Mouse (Mus musculus): Measurements from ENCODE around the gene Arel1. TPM values are rescaled to one million over a fixed set of nuclear protein-coding genes. Genes with fewer than 3 reads are reported as not detected.

Gene Arel1
- polyA plus RNA-seq, 1 experiment from 2014 or later = 10.4 TPM

DNA sequence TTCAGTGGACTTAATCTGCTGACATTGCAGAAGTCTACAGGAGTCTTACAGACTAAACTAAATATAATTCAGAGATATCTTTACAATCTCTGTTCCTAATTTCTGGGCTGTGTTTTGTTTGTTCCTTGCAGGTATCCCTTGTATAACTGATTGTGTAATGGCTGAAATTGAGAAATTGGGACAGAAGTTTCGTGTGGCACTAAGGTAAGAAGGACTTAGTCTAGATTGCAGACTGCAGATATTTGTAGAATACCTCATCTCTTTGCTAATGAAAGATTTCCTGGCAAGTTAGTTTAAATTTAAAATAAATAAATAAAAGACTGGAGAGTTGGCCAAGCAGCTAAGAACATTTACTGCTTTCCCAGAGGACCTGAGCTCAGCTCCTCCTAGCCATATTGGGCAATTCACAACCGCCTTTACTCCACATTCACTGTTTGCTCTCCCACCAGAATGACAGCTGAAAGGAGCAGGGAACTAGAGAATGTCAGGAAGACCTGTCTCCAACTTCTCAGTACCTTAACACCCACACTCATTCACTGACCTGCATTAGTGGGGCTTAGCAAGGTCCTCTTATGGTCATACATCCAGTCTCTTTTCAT is 8.7 kb upstream of the Arel1 start:
- Histone ChIP-seq H3K27ac (no peak overlapping the region), H3K27me3 (no peaks in the 10 kb centered on the region), H3K9me3 (replicated peaks) (no peaks in the 10 kb centered on the region), H3K4me2 (no peak overlapping the region), H3K4me3 (no peak overlapping the region), H3K4me1 (replicated peaks) (no peaks in the 10 kb centered on the region), H3K36me3 (peaks cover 91% of the 10 kb centered on the region), H3K9ac (no peak overlapping the region)
- 90% methylated on average over 2 of the region's 2 CpGs for WGBS
- ATAC-seq (replicated peaks; ENCODE audit: insufficient number of reproducible peaks, insufficient read depth, low FRiP score, low read depth) = no peak

DNA sequence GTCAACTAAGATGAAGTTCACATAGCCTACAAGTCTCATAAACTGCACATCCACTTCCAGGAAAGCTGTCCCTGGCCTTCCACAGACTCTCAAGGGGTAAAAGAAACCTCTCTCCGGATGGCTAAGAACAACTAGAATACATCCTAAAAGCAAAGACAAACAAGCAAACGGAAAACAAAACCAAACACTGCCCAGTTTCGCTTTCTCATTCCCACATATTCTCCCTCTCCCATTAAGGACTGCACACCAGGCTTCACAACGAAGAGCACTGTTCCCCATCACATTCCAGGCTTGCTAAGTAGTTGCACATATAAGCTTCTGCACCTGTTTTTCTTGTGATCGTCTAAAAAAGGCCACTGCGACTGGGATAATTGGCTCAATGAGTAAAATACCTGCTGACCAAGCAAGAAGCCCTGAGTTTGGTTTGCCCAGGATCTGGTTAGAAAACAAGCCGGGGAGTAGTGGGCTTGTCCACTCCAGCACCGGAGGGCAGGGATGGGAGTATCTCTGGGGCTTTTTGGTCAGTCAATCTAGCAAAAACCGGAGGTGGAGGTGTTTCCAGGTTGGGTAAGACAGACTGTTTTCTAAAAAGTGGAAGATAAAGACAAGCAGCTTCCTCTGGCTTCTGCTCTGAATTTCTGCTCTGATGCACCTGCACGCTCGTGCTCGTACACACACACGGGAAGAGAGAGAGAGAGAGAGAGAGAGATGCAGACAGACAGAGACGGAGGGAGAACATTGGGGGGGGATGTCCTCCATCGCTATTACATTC is 858 bp downstream of the Arel1 start:
- no peak for ATAC-seq (replicated peaks; ENCODE audit: insufficient number of reproducible peaks, insufficient read depth, low FRiP score, low read depth)
- peak overlapping the region; percentile 88 for H3K9ac ChIP-seq
- peak overlapping the region; percentile 96 for H3K4me3 ChIP-seq
- 19% methylated on average over 15 of the region's 15 CpGs for WGBS
- H3K9me3 ChIP-seq (replicated peaks) = no peaks in the 10 kb centered on the region
- no peak overlapping the region for H3K27ac ChIP-seq
- H3K36me3 ChIP-seq = peaks cover 20% of the 10 kb centered on the region
- H3K4me2 ChIP-seq = peak overlapping the region; percentile 82
- H3K4me1 ChIP-seq (replicated peaks) = peaks cover 17% of the 10 kb centered on the region
- no peaks in the 10 kb centered on the region for H3K27me3 ChIP-seq

DNA sequence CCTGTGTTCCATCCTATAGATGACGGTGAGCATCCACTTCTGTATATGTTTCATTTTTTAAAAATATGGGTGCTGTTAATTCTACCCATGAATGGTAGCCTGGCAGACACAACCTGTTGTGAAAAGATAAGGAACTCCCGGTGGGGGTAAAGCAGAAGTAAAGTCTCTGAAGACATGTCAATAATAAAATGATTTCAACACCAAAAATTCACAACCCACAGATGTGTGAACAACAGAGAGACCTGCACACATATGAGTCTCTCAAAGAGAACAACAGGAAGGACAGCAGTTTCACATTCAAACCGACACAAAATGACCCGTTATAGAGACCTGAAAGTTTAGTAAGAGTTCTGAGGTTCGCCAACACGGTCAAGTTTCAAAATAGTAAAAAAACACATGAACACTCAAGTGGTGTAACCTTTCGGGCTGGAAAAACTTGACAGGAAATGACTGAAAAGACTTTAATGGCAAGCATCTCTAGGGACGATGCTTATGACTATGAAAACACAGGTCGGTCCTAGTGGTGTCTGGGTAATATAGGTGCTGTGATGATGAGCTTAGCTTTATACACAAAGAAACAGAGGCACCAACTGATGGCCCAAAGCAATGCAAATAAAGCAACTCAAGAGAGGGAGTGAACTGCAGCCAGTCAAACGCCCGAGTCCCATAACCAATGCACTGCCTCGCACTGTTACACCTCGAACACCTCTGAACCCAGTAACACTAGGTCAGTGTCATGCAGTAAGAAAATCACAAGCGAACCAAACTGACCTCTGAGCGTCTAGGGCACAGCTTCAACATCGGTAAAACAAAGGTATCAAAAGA is 1.7 kb downstream of the Arel1 start:
- H3K36me3 ChIP-seq = peaks cover 12% of the 10 kb centered on the region
- peaks cover 17% of the 10 kb centered on the region for H3K4me1 ChIP-seq (replicated peaks)
- H3K4me2 ChIP-seq = peak overlapping the region; percentile 82
- no peaks in the 10 kb centered on the region for H3K27me3 ChIP-seq
- no peak overlapping the region for H3K27ac ChIP-seq
- no peaks in the 10 kb centered on the region for H3K9me3 ChIP-seq (replicated peaks)
- WGBS = 76% methylated on average over 16 of the region's 16 CpGs
- H3K4me3 ChIP-seq = peak overlapping the region; percentile 96
- 0 out of 2 replicates have a peak overlapping the region, but pooled peaks have one; percentile 88 for H3K9ac ChIP-seq
- no peak for ATAC-seq (replicated peaks; ENCODE audit: insufficient number of reproducible peaks, insufficient read depth, low FRiP score, low read depth)

DNA sequence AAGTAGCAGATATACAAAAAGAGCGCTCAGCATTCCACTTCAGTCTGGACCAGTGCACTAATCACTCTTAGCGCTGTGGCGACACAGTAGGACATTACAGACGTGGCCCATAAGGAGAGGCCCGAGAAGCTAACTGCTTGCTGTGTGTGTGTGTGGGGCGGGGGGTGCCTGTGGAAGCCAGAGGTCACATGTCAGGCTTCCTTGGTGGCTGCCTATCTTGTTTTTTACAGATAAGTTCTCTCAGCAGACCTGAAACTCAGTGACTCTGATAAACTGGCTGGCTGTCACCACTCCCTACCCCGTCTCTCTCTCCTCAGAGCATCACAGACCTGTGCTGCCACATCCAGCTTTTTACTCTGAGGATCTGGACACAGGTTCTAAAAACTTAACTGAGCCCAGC is 8.1 kb downstream of the Arel1 start:
- Histone ChIP-seq H3K4me2 (peak overlapping the region; percentile 25), H3K4me1 (replicated peaks) (peaks cover 14% of the 10 kb centered on the region), H3K9ac (no peak overlapping the region), H3K9me3 (replicated peaks) (no peaks in the 10 kb centered on the region), H3K36me3 (no peaks in the 10 kb centered on the region; the same call in 1 of the 2 replicates), H3K4me3 (no peak overlapping the region), H3K27ac (peak overlapping the region; percentile 68), H3K27me3 (no peaks in the 10 kb centered on the region)
- WGBS = 49% methylated on average over 7 of the region's 7 CpGs
- peak; percentile 72 for ATAC-seq (replicated peaks; ENCODE audit: insufficient number of reproducible peaks, insufficient read depth, low FRiP score, low read depth)

DNA sequence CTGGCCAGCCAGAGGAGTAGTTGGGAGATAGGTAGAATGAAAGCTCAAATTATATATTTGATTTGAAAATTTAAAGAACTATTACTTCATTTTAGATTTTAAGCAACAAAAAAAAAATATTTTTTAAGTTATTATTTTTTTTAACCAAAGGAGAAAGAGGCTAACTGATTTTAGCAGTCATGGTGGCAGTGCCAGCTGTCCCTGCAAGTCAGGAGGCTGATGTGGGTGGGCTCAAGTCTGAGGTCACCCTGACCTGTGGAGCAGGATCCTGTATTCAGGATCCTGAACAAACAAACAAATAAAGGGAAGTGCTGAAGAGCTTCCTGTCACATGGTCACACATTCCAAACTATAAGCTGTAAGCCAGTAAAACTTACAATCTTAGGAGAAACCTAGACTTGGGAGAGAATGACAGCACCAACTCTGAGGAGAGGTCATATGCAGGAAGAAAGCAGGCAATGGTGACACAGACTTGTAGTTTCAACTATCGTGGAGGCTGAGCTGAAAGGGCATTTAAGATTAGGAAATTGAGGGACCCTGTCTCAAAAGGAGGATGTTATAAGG is 11.8 kb downstream of the Arel1 start:
- Histone ChIP-seq H3K9me3 (replicated peaks) (no peaks in the 10 kb centered on the region), H3K27me3 (no peaks in the 10 kb centered on the region), H3K36me3 (no peaks in the 10 kb centered on the region), H3K9ac (no peak overlapping the region), H3K4me2 (no peak overlapping the region), H3K4me1 (replicated peaks) (peaks cover 14% of the 10 kb centered on the region), H3K4me3 (no peak overlapping the region), H3K27ac (no peak overlapping the region)
- ATAC-seq (replicated peaks; ENCODE audit: insufficient number of reproducible peaks, insufficient read depth, low FRiP score, low read depth) = no peak
- WGBS = 68% methylated on average over 1 of the region's 1 CpGs

DNA sequence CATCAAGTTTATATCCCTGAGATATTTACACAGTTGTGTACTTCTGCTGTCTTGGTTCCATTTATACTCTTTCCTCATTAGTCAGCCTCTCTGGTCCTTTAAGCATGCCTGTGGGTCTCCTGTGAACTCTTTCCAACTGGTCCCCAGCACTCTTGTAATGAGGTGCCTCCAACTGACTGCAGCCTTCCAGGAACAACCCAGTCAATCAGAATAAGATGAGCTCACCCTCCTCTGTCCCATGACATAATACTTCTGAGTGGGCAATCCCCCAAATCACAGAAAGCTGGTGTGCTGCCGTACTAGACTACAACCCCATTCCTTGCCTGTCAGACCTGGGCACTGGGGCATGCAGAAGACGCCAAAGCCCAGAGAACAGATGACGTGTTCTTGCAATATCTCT is 14.4 kb downstream of the Arel1 start:
- 81% methylated on average over 3 of the region's 3 CpGs for WGBS
- H3K9me3 ChIP-seq (replicated peaks) = no peaks in the 10 kb centered on the region
- no peak overlapping the region for H3K4me2 ChIP-seq
- no peaks in the 10 kb centered on the region for H3K36me3 ChIP-seq
- peaks cover 12% of the 10 kb centered on the region for H3K4me1 ChIP-seq (replicated peaks)
- no peak overlapping the region for H3K9ac ChIP-seq
- H3K4me3 ChIP-seq = no peak overlapping the region
- no peak for ATAC-seq (replicated peaks; ENCODE audit: insufficient number of reproducible peaks, insufficient read depth, low FRiP score, low read depth)
- no peak overlapping the region for H3K27ac ChIP-seq
- no peaks in the 10 kb centered on the region for H3K27me3 ChIP-seq

DNA sequence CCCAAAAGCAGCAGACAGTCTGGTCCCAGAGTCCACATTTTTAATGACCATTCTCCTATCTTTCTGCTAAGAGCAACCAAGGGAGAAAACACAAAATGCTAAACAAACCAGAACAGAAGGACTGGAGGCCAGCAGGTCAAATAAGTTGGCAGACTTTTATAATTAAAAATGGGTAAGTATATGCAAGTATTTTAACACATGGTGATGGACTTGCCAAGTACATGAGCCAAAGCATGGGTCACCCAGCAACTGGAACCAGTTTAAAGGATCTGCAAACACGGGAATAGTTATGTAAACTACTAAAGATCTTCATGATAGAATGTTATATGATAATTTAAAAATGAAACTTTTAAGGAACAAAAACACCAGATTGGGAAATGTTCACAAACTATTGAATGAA is 18.3 kb downstream of the Arel1 start:
- Histone ChIP-seq H3K27ac (peak overlapping the region; percentile 31; the same call in 1 of the 2 replicates), H3K36me3 (peaks cover 10% of the 10 kb centered on the region; the same call in 1 of the 2 replicates), H3K4me2 (no peak overlapping the region), H3K4me1 (replicated peaks) (peaks cover 32% of the 10 kb centered on the region), H3K27me3 (no peaks in the 10 kb centered on the region), H3K9ac (no peak overlapping the region), H3K9me3 (replicated peaks) (no peaks in the 10 kb centered on the region), H3K4me3 (no peak overlapping the region)
- no peak for ATAC-seq (replicated peaks; ENCODE audit: insufficient number of reproducible peaks, insufficient read depth, low FRiP score, low read depth)
- 71% methylated on average over 1 of the region's 1 CpGs for WGBS

DNA sequence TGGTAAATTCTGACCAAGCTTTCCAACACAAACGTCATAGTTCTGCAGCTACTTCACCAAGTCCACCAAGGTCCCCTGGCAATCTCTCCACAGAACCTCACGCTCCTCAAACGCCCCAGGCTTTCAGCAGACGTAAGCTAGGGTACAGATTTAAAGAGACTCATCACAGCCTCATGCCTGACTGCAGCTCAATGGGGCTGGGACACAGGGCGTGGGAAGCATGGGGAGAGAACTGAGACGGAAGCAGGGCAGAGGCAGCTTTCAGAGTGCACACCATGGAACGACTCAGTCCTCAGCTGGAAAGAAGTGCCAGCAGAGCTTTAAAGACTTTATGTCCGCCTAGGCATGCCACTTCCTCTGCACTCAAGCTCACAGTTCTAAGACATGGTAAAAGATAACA is 19.2 kb downstream of the Arel1 start:
- WGBS = 69% methylated on average over 8 of the region's 8 CpGs

DNA sequence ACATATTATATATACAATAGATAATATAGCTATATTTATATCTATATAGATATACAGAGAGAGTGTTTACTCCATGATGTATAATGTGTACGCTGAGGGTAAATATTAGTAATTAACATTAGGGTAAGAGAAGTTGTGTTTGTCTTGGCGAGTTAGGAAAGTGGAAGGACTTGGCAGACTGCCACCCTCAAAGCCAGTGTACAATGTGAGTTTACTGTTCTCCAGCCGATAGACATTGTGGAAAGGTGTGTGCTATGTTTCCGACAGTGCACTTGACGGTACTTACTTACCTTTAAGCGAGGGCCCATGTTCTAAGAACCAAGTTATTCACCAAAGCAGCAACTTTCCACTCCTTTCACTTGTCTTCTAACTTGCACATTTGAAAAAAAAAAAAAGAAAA is 19.9 kb downstream of the Arel1 start:
- 51% methylated on average over 6 of the region's 6 CpGs for WGBS
- H3K27me3 ChIP-seq = no peaks in the 10 kb centered on the region
- H3K4me2 ChIP-seq = no peak overlapping the region
- H3K4me3 ChIP-seq = no peak overlapping the region
- H3K36me3 ChIP-seq = peaks cover 20% of the 10 kb centered on the region; the same call in 1 of the 2 replicates
- no peaks in the 10 kb centered on the region for H3K9me3 ChIP-seq (replicated peaks)
- peaks cover 33% of the 10 kb centered on the region for H3K4me1 ChIP-seq (replicated peaks)
- no peak for ATAC-seq (replicated peaks; ENCODE audit: insufficient number of reproducible peaks, insufficient read depth, low FRiP score, low read depth)
- no peak overlapping the region for H3K9ac ChIP-seq
- peak overlapping the region; percentile 11 for H3K27ac ChIP-seq

More for the DNA sequence above, 19.2 kb downstream of the Arel1 start:
- Histone ChIP-seq H3K27ac (peak overlapping the region; percentile 31; the same call in 1 of the 2 replicates), H3K9ac (no peak overlapping the region), H3K36me3 (peaks cover 17% of the 10 kb centered on the region; the same call in 1 of the 2 replicates), H3K27me3 (no peaks in the 10 kb centered on the region), H3K9me3 (replicated peaks) (no peaks in the 10 kb centered on the region), H3K4me2 (no peak overlapping the region), H3K4me1 (replicated peaks) (peaks cover 32% of the 10 kb centered on the region), H3K4me3 (no peak overlapping the region)
- ATAC-seq (replicated peaks; ENCODE audit: insufficient number of reproducible peaks, insufficient read depth, low FRiP score, low read depth) = no peak

DNA sequence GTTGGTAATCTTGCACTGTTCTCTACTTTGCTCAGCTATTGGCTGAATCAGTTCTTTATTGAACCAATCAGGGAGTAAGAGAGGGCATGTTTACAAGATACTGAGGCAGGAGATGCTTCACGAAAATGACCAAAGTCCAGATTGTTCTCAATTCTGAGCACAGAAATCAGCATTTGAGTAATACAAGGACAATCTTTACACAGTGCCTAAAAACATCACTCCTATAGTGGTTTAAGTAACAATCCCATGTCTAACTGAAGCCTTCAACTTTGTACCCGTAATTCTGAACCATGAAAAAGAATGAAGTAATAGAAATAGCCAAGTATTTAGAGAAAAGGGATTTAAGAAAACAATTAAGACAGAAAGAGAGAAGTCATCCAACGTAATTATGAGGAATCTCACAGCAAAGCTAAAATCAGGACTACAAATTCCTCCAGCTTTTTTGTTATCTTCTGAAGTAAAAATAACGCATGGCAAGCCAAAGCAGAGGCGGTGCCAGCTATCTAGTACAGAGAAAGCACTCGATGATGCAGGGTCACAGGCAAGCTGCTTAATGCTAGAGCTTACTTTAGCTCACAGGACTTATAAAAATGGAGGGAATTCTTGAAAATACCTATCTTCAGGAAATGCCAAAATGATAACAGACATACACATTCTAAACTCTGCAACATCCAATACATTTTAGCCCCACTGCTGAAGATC is 22.0 kb downstream of the Arel1 start:
- peak overlapping the region; percentile 75 for H3K27ac ChIP-seq
- peaks cover 20% of the 10 kb centered on the region; the same call in 1 of the 2 replicates for H3K36me3 ChIP-seq
- H3K4me3 ChIP-seq = no peak overlapping the region
- H3K27me3 ChIP-seq = no peaks in the 10 kb centered on the region
- no peak overlapping the region for H3K4me2 ChIP-seq
- no peak overlapping the region for H3K9ac ChIP-seq
- H3K9me3 ChIP-seq (replicated peaks) = no peaks in the 10 kb centered on the region
- WGBS = 48% methylated on average over 6 of the region's 6 CpGs
- ATAC-seq (replicated peaks; ENCODE audit: insufficient number of reproducible peaks, insufficient read depth, low FRiP score, low read depth) = no peak; the same call in 1 of the 2 replicates
- peaks cover 52% of the 10 kb centered on the region for H3K4me1 ChIP-seq (replicated peaks)
